1 mouse cellular context compared by ENCODE assay signal in the genomic region with DNA sequence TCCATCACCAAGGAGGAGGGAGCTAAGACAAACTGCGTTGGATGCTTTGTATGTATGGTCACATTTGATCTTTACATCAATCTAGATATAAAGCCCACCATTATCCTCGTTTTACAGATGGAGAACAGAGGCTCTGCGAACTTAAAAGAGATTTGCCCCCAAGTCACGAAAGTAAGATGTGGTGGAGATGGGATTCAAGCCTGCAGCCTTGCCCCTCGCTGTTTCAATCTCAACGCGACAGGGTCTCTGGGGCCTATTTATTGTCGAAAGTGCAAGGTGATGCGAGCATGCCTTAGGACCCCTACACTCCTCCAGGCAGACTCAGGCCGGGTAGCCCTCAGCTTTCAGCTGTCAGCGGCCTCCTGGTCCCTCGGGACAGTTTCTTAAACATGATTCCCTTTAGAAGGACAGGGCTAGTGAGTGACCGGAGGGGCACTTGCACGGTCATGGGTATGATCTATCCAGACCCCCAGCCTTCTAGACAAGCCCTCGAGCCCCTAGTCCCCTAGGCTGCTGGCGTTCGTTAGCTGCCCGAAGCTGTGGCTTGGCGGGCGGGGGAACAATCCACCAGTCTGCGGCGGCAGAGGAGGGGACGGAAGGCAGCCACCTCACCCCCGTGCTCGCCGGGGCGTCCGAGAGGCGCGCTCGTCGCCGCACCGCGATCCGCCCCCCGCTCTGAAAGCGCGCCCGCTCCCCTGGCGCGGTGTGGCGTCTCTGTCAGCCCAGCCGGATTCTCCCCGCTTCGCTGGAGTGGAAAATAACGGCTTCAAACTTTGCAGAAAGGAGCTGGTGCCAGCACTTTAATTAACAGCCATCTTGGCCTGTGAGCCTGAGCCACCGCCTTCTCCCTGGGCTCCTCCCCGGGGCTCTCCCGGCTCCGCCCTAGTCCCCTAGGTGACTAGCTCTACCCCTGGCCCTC.
TF ChIP-seq lines count a peak whose summit lies in the region.

No protein-coding gene starts in this region.

TF ChIP-seq in CH12.LX, 34 proteins besides CTCF, POLR2A, EP300 and RAD21:
- TF ChIP-seq GABPA (IDR thresholded peaks at IDR 0.05; ENCODE audit: insufficient replicate concordance, low read depth, low read length) (no peak), MEF2A (IDR thresholded peaks at IDR 0.05; ENCODE audit: borderline replicate concordance, low read depth, low read length) (no peak), UBTF (IDR thresholded peaks at IDR 0.05; ENCODE audit: low read depth, low read length) (peak; percentile 70; the same call in 1 of the 2 replicates), IRF4 (IDR thresholded peaks at IDR 0.05; ENCODE audit: low read depth, low read length) (no peak)
